ENCODE assay signal across 9 mouse cellular contexts in genomic region chr9:119156278-119157201, GRCm38 (mm10). TPM values are rescaled to one million over a fixed set of nuclear protein-coding genes. Genes with fewer than 3 reads are reported as not detected.
DNase-seq lines count a peak whose midpoint lies in the region; ATAC-seq and TF ChIP-seq lines count a peak whose summit lies in the region.
"Had no signal": no experiment of that assay in that cellular context is flagged by ENCODE, and none has a peak within 500 bp of the region (broad histone marks: within the 10 kb centered on the region; RNA-seq: fewer than 3 reads in every experiment).

Acaa1b (minus strand) TSS chr9:119157093.

- peak within 1 kb of the TSS; percentile 72 to 76 for H3K4me3 ChIP-seq in ES-E14 (ENCODE audit: insufficient read depth in 1 of 2, low read depth in 1 of 2, low read length in 2 of 2, poor library complexity in 1 of 2, severe bottlenecking in 1 of 2)
- peak within 1 kb of the TSS; percentile 54 for H3K4me3 ChIP-seq in forebrain, embryonic 16.5 days (replicated peaks; ENCODE audit: low read length)
- H3K4me3 ChIP-seq in olfactory bulb, adult 2 months (ENCODE audit: insufficient read depth, low read depth, low read length) = peak within 1 kb of the TSS; percentile 34

- peak within 1 kb of the TSS; percentile 56 for H3K9ac ChIP-seq in ES-E14 (ENCODE audit: insufficient read depth, low read depth, low read length, poor library complexity, severe bottlenecking)
- peak within 1 kb of the TSS; percentile 38 for H3K9ac ChIP-seq in forebrain, embryonic 16.5 days (replicated peaks; ENCODE audit: low read depth, low read length)

- no peaks in the 10 kb centered on the region for H3K36me3 ChIP-seq in ES-E14 (ENCODE audit: control insufficient read depth, insufficient read depth, low read length, poor library complexity, severe bottlenecking)
- no peaks in the 10 kb centered on the region for H3K36me3 ChIP-seq in forebrain, embryonic 16.5 days (ENCODE audit: control insufficient read depth, insufficient read depth)

- H3K4me1 ChIP-seq in ES-E14 (ENCODE audit: control insufficient read depth in 2 of 2, insufficient read depth in 2 of 2, low read length in 2 of 2, poor library complexity in 1 of 2) = no peaks in the 10 kb centered on the region
- H3K4me1 ChIP-seq in forebrain, embryonic 16.5 days (replicated peaks; ENCODE audit: control insufficient read depth, insufficient read depth, low read length) = no peaks in the 10 kb centered on the region
- H3K4me1 ChIP-seq in olfactory bulb, adult 2 months (ENCODE audit: control insufficient read depth, insufficient read depth, low read length) = peaks cover 6% of the 10 kb centered on the region; the same call in 1 of the 2 replicates

- H3K27me3 ChIP-seq in forebrain, embryonic 16.5 days (replicated peaks; ENCODE audit: control insufficient read depth, insufficient read depth, low read length) = peaks cover 16% of the 10 kb centered on the region

- intact Hi-C loops in heart, postnatal 14 days (cut with DNase I) = loop anchor here (1.0 to 5.0 kb wide), 2 partner anchors 196 to 271 kb away; no protein-coding TSS in a partner anchor

- no peak within 1 kb of the TSS; the same call in 1 of the 2 replicates for H3K27ac ChIP-seq in ES-E14 (ENCODE audit: insufficient read depth, low read depth, low read length, poor library complexity, severe bottlenecking)
- no peak within 1 kb of the TSS for H3K27ac ChIP-seq in forebrain, embryonic 16.5 days (ENCODE audit: low read length)
- no peak within 1 kb of the TSS for H3K27ac ChIP-seq in olfactory bulb, adult 2 months (ENCODE audit: insufficient read depth, low read depth, low read length)
- H3K27ac ChIP-seq: macrophage had no signal

- under 1% methylated on average over 65 of the region's 65 CpGs for WGBS in forebrain, embryonic 16.5 days
- WGBS in large intestine, adult 2 months = 1% methylated on average over 65 of the region's 65 CpGs
- WGBS in olfactory bulb, adult 2 months = 2% methylated on average over 65 of the region's 65 CpGs

- TF ChIP-seq CTCF in olfactory bulb, adult 2 months (IDR thresholded peaks at IDR 0.05; ENCODE audit: insufficient read depth, low read depth, low read length) = no peak

- ATAC-seq in forebrain, embryonic 16.5 days = peak; percentile 98

- peak within 1 kb of the TSS; percentile 58 for H3K4me2 ChIP-seq in forebrain, embryonic 16.5 days (ENCODE audit: low read length)

- no peak for TF ChIP-seq POLR2A in olfactory bulb, adult 2 months (IDR thresholded peaks at IDR 0.05; ENCODE audit: insufficient read depth, low read depth, low read length)

- in situ Hi-C loops in ES-E14 (cut with MboI; ENCODE audit: low sequenced_read_pairs in 2 of 2, unreplicated experiment in 2 of 2) = no loop called here

- no peaks in the 10 kb centered on the region for H3K9me3 ChIP-seq in ES-E14 (ENCODE audit: control insufficient read depth, insufficient read depth, low read depth, low read length)
- no peaks in the 10 kb centered on the region for H3K9me3 ChIP-seq in forebrain, embryonic 16.5 days (ENCODE audit: control insufficient read depth, low read length)

- peak; percentile 73 for DNase-seq in ES-E14 (ENCODE audit: low read depth, low spot score)
- peak; percentile 17 for DNase-seq in cerebellum, adult 11-12 months
- DNase-seq in heart, postnatal 14 days = peak; percentile 79 to 87
- DNase-seq in large intestine, adult 2 months (ENCODE audit: low read depth, low spot score) = peak; percentile 61
- DNase-seq in lung, adult 18-20 months = peak; percentile 79 to 81
- peak; percentile 42 for DNase-seq in thymus, postnatal 0 days (ENCODE audit: low spot score)

TF ChIP-seq in ES-E14, 5 proteins besides CTCF, POLR2A, EP300 and RAD21:
- TF ChIP-seq ZNF384 (IDR thresholded peaks at IDR 0.05; ENCODE audit: low read depth, low read length) (no peak), MAFK (IDR thresholded peaks at IDR 0.05; ENCODE audit: insufficient read depth, low read depth, low read length) (no peak), HCFC1 (IDR thresholded peaks at IDR 0.05; ENCODE audit: borderline replicate concordance, insufficient read depth, low read length) (no peak), CHD2 (IDR thresholded peaks at IDR 0.05; ENCODE audit: low read depth, low read length) (no peak), ZC3H11A (IDR thresholded peaks at IDR 0.05; ENCODE audit: borderline replicate concordance, low read depth, low read length) (no peak)
TF ChIP-seq in ES-E14: peak in this region for 0.

RNA-seq across cellular contexts. Expression of gene Acaa1b, which starts in this region (rescaled TPM):
- 3.0 and 6.8 TPM in 2 replicates for total RNA-seq in ES-E14 (2012; rRNA removed)
- 1.3 and 1.7 TPM in 2 replicates for polyA plus RNA-seq in forebrain, embryonic 16.5 days (2015; fragmentation: Nextera tagmentation; extraction: Ambion mirVana)
- 1 to 10 TPM; 1.3 to 2.6 TPM for total RNA-seq in heart, postnatal 14 days (2021)
- polyA plus RNA-seq in large intestine, adult 2 months (2012; rRNA removed) = 2.2 and 4.5 TPM in 2 replicates
- polyA plus RNA-seq in olfactory bulb, adult 2 months (2012; ENCODE audit: insufficient read depth, insufficient read length, low replicate concordance, missing spikeins) = not detected in 2 replicates
- polyA plus RNA-seq in thymus, postnatal 0 days (2015; fragmentation: Nextera tagmentation; extraction: Ambion mirVana) = 5.4 and 5.5 TPM in 2 replicates
- polyA plus RNA-seq: macrophage had no signal

Comparison
In these comparisons a context has a peak if more than half of its experiments do, and no peak if none do; other contexts are left out.
1. DNase-seq: peak in every context shown above with its lines; median percentile 83 in heart, postnatal 14 days; 80 in lung, adult 18-20 months; 73 in ES-E14; 61 in large intestine, adult 2 months; 42 in thymus, postnatal 0 days; 17 in cerebellum, adult 11-12 months.